Mouse (Mus musculus): ENCODE measurements around the gene Tmf1. TPM values are rescaled to one million over a fixed set of nuclear protein-coding genes. Genes with fewer than 3 reads are reported as not detected.

Tmf1 gene
- polyA plus RNA-seq, 1 experiment from 2014 or later = 33.1 TPM

- H3K9ac ChIP-seq = no peak overlapping the region
- peaks cover 12% of the 10 kb centered on the region for H3K4me1 ChIP-seq
- ATAC-seq (ENCODE audit: borderline replicate concordance, extremely low read depth, low FRiP score, low TSS enrichment) = no peak
- H3K4me2 ChIP-seq = no peak overlapping the region
- H3K27ac ChIP-seq = no peak overlapping the region
- no peaks in the 10 kb centered on the region for H3K27me3 ChIP-seq
- H3K36me3 ChIP-seq = peaks cover 30% of the 10 kb centered on the region
- no peak overlapping the region for H3K4me3 ChIP-seq
- H3K9me3 ChIP-seq = no peaks in the 10 kb centered on the region
- WGBS = 61% methylated on average over 3 of the region's 3 CpGs
Measured at GRCm38 (mm10) chr6:97200437-97200836, 21.5 kb upstream of the Tmf1 start.

- Histone ChIP-seq H3K36me3 (peaks cover 16% of the 10 kb centered on the region), H3K9me3 (no peaks in the 10 kb centered on the region), H3K4me3 (peak overlapping the region; percentile 92), H3K4me1 (peaks cover 23% of the 10 kb centered on the region), H3K4me2 (peak overlapping the region; percentile 61), H3K27me3 (no peaks in the 10 kb centered on the region), H3K27ac (peak overlapping the region; percentile 92), H3K9ac (peak overlapping the region; percentile 98)
- 6% methylated on average over 11 of the region's 11 CpGs for WGBS
- peak; percentile 52 for ATAC-seq (ENCODE audit: borderline replicate concordance, extremely low read depth, low FRiP score, low TSS enrichment)
Measured at GRCm38 (mm10) chr6:97179367-97179828, 476 bp upstream of the Tmf1 start.

GRCm38 (mm10) chr6:97175716-97176115 lies 3.2 kb downstream of the Tmf1 start:
- ATAC-seq (ENCODE audit: borderline replicate concordance, extremely low read depth, low FRiP score, low TSS enrichment) = no peak
- Histone ChIP-seq H3K9me3 (no peaks in the 10 kb centered on the region), H3K27me3 (no peaks in the 10 kb centered on the region), H3K4me1 (peaks cover 23% of the 10 kb centered on the region), H3K27ac (no peak overlapping the region), H3K36me3 (peaks cover 33% of the 10 kb centered on the region), H3K4me3 (no peak overlapping the region), H3K9ac (no peak overlapping the region), H3K4me2 (0 out of 2 replicates have a peak overlapping the region, but pooled peaks have one; percentile 1)
- WGBS = 78% methylated on average over 11 of the region's 11 CpGs

- Histone ChIP-seq H3K36me3 (peaks cover 8% of the 10 kb centered on the region), H3K27ac (no peak overlapping the region), H3K9ac (no peak overlapping the region), H3K4me1 (peaks cover 29% of the 10 kb centered on the region), H3K4me3 (no peak overlapping the region), H3K27me3 (no peaks in the 10 kb centered on the region), H3K9me3 (no peaks in the 10 kb centered on the region), H3K4me2 (no peak overlapping the region)
- WGBS = 76% methylated on average over 6 of the region's 6 CpGs
- no peak for ATAC-seq (ENCODE audit: borderline replicate concordance, extremely low read depth, low FRiP score, low TSS enrichment)
Measured at GRCm38 (mm10) chr6:97150156-97150555, 28.8 kb downstream of the Tmf1 start.

GRCm38 (mm10) chr6:97149721-97150120 lies 29.2 kb downstream of the Tmf1 start:
- peak overlapping the region; percentile 97 for H3K4me2 ChIP-seq
- peaks cover 8% of the 10 kb centered on the region for H3K36me3 ChIP-seq
- H3K4me1 ChIP-seq = peaks cover 34% of the 10 kb centered on the region
- H3K9me3 ChIP-seq = no peaks in the 10 kb centered on the region
- 68% methylated on average over 2 of the region's 2 CpGs for WGBS
- no peaks in the 10 kb centered on the region for H3K27me3 ChIP-seq
- no peak overlapping the region; the same call in 1 of the 2 replicates for H3K4me3 ChIP-seq
- H3K9ac ChIP-seq = no peak overlapping the region
- H3K27ac ChIP-seq = peak overlapping the region; percentile 88
- ATAC-seq (ENCODE audit: borderline replicate concordance, extremely low read depth, low FRiP score, low TSS enrichment) = no peak

GRCm38 (mm10) chr6:97148383-97149251 lies 30.3 kb downstream of the Tmf1 start, which contains the start of gene Eogt:
Gene Eogt, minus strand, starts transcription at chr6:97149182.
- no peaks in the 10 kb centered on the region for H3K9me3 ChIP-seq
- peaks cover 41% of the 10 kb centered on the region for H3K4me1 ChIP-seq
- H3K27ac ChIP-seq = peak within 1 kb of the TSS; percentile 88
- peak within 1 kb of the TSS; percentile 97 for H3K4me2 ChIP-seq
- H3K27me3 ChIP-seq = no peaks in the 10 kb centered on the region
- H3K9ac ChIP-seq = peak within 1 kb of the TSS; percentile 70
- ATAC-seq (ENCODE audit: borderline replicate concordance, extremely low read depth, low FRiP score, low TSS enrichment) = peak; percentile 81
- H3K36me3 ChIP-seq = peaks cover 7% of the 10 kb centered on the region
- peak within 1 kb of the TSS; percentile 63 for H3K4me3 ChIP-seq
- 0% methylated on average over 56 of the region's 56 CpGs for WGBS

GRCm38 (mm10) chr6:97147755-97148382 lies 31.1 kb downstream of the Tmf1 start:
- WGBS = 13% methylated on average over 18 of the region's 18 CpGs
- H3K4me3 ChIP-seq = peak overlapping the region; percentile 63
- peak overlapping the region; percentile 88 for H3K27ac ChIP-seq
- no peak for ATAC-seq (ENCODE audit: borderline replicate concordance, extremely low read depth, low FRiP score, low TSS enrichment)
- H3K4me2 ChIP-seq = peak overlapping the region; percentile 97
- H3K9me3 ChIP-seq = no peaks in the 10 kb centered on the region
- peaks cover 5% of the 10 kb centered on the region; the same call in 1 of the 2 replicates for H3K36me3 ChIP-seq
- peaks cover 41% of the 10 kb centered on the region for H3K4me1 ChIP-seq
- H3K27me3 ChIP-seq = no peaks in the 10 kb centered on the region
- peak overlapping the region; percentile 70 for H3K9ac ChIP-seq

GRCm38 (mm10) chr6:97145156-97145555 lies 33.8 kb downstream of the Tmf1 start:
- Histone ChIP-seq H3K4me3 (no peak overlapping the region), H3K4me1 (peaks cover 46% of the 10 kb centered on the region), H3K9me3 (no peaks in the 10 kb centered on the region), H3K27ac (peak overlapping the region; percentile 73), H3K4me2 (peak overlapping the region; percentile 97), H3K9ac (no peak overlapping the region), H3K36me3 (peaks cover 9% of the 10 kb centered on the region), H3K27me3 (no peaks in the 10 kb centered on the region)
- 77% methylated on average over 7 of the region's 7 CpGs for WGBS
- no peak for ATAC-seq (ENCODE audit: borderline replicate concordance, extremely low read depth, low FRiP score, low TSS enrichment)

- 15% methylated on average over 7 of the region's 7 CpGs for WGBS
- H3K36me3 ChIP-seq = peaks cover 14% of the 10 kb centered on the region
- peak; percentile 19 for ATAC-seq (ENCODE audit: borderline replicate concordance, extremely low read depth, low FRiP score, low TSS enrichment)
Measured at GRCm38 (mm10) chr6:97144359-97144758, 34.6 kb downstream of the Tmf1 start.

GRCm38 (mm10) chr6:97142611-97143010 lies 36.3 kb downstream of the Tmf1 start:
- Histone ChIP-seq H3K4me1 (peaks cover 28% of the 10 kb centered on the region), H3K27me3 (no peaks in the 10 kb centered on the region), H3K36me3 (peaks cover 17% of the 10 kb centered on the region), H3K9ac (no peak overlapping the region), H3K4me2 (no peak overlapping the region; the same call in 1 of the 2 replicates), H3K4me3 (no peak overlapping the region), H3K9me3 (no peaks in the 10 kb centered on the region), H3K27ac (no peak overlapping the region; the same call in 1 of the 2 replicates)
- ATAC-seq (ENCODE audit: borderline replicate concordance, extremely low read depth, low FRiP score, low TSS enrichment) = no peak
- WGBS = 31% methylated on average over 8 of the region's 8 CpGs

More at GRCm38 (mm10) chr6:97144359-97144758, 34.6 kb downstream of the Tmf1 start:
- H3K4me2 ChIP-seq = no peak overlapping the region; the same call in 1 of the 2 replicates
- H3K9me3 ChIP-seq = no peaks in the 10 kb centered on the region
- no peaks in the 10 kb centered on the region for H3K27me3 ChIP-seq
- H3K4me1 ChIP-seq = peaks cover 40% of the 10 kb centered on the region
- peak overlapping the region; percentile 73; the same call in 1 of the 2 replicates for H3K27ac ChIP-seq
- H3K9ac ChIP-seq = no peak overlapping the region
- no peak overlapping the region for H3K4me3 ChIP-seq

GRCm38 (mm10) chr6:97141811-97142210 lies 37.1 kb downstream of the Tmf1 start:
- Histone ChIP-seq H3K27me3 (no peaks in the 10 kb centered on the region), H3K9me3 (no peaks in the 10 kb centered on the region), H3K27ac (no peak overlapping the region), H3K4me1 (peaks cover 26% of the 10 kb centered on the region), H3K9ac (no peak overlapping the region), H3K4me3 (no peak overlapping the region), H3K4me2 (no peak overlapping the region), H3K36me3 (peaks cover 17% of the 10 kb centered on the region)
- ATAC-seq (ENCODE audit: borderline replicate concordance, extremely low read depth, low FRiP score, low TSS enrichment) = no peak
- 68% methylated on average over 7 of the region's 7 CpGs for WGBS

Measured in lung, embryonic 15.5 days (tissue).